Mouse (Mus musculus): ENCODE measurements around the gene Ifit1bl1.
"Not testable (repeated sequence)": the region's sequence is repeated elsewhere in the genome, so short reads cannot be mapped to it uniquely, and the experiment has no call there.

- TF ChIP-seq POLR2A (IDR thresholded peaks at IDR 0.05; ENCODE audit: borderline replicate concordance, control insufficient read depth, low read depth, low read length); CTCF (IDR thresholded peaks at IDR 0.05; ENCODE audit: control insufficient read depth, insufficient read depth, low read length): not testable (repeated sequence)
These were observed 8.4 kb upstream of the Ifit1bl1 start for GRCm38 (mm10) chr19:34610118-34610517.

All from bone marrow, adult 2 months (tissue).